Mouse (Mus musculus) embryo, embryonic 10 days (tissue): ENCODE results near the gene Dok4.

ENCODE experiments used
- DNase-seq: peaks from one replicate; pipeline ENCODE4 v3.0.0-alpha.2; 2015; ENCODE audit warnings: low spot score

Gene Dok4

DNA sequence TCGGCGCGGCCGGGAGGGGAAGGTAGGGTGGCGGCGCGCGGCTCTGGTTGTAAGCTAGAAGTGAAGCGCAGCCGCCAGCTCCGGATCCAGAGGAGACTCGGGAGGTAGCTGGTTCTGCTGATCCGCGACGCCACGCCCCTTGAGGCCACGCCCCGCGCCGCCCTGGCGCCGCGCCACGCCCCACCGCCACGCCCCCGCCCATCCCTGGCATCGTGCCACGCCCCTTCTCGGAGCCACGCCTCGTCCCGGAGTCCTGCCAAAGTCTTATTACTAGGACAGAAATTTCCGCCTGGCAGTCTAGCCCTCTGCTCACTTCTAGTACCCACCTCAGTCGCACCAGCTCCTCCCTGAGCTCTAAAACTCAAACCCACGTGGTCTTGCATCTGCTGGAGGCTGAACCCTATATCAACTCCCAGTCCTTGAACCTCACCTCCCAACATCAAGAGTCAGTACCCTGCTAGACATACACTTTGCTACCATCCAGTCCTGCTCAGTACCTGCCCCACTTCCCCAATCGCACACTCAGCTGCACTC, at the start of gene Dok4:
Gene Dok4, minus strand, starts transcription at position 134 of the 534 bp plus-strand sequence.
- DNase-seq, result peak; percentile 93

DNA sequence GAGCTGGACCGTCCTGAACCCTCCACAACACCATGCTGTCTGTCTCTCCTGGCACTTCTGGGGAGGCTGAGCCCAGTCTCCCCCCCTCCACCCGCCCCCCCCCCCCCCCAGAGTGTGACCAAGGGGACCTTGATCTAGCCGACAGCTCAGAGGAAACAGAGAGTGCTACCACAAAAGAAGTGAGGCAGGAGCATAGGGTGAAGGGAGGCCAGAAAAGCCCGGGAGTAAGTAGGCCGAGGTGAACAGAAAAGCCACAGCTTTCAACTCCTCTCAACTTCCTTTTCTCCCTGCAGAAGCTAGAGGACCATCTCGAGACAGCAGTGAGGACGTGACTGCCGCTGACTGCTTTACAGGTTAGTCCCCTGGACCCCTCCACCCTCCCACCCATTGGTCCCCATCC, 47.3 kb upstream of the Dok4 start, which contains the start of gene Adgrg5:
Gene Adgrg5, plus strand, starts transcription at position 290 of the 400 bp plus-strand sequence.
- DNase-seq, result no peak

DNA sequence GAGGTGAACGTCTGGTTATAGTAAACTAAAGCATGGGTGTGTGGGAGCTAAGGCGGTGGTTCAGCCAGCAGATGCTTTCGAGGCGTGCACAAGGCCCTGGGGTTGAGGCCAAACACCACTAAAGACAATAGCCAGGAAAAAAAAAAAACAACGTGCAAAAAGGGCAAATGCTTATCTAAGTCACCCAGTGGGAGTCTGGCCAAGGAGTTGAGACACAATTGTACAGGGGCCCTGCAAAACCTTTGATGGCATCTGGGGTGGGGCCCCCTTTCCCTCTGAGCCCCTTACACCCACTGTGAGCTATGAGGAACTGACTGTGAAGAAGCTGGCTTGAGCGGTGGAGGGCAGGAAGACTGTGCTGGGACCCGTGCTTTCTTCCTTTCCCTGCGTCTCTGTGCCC, 46.5 kb upstream of the Dok4 start:
- DNase-seq, result no peak

DNA sequence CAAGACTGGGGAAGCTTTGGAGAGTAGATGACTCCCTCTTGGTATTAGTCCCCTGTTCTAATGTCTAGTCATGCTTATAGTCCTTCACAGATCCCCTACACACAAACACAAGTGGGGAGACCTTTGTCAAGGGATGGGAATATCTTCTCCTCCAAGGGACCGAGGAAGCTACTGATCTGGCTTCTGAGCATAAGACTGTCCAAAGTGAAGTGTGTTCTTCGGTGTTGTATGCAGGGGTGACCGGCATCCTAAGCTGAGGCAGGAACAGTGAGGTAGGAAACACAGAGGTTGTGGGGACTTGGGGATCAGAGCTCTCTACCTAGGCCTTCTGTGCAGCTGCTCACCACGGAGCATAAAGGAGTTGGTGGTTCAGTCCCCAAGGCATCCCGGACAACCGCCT, 46.0 kb upstream of the Dok4 start:
- no peak for DNase-seq

DNA sequence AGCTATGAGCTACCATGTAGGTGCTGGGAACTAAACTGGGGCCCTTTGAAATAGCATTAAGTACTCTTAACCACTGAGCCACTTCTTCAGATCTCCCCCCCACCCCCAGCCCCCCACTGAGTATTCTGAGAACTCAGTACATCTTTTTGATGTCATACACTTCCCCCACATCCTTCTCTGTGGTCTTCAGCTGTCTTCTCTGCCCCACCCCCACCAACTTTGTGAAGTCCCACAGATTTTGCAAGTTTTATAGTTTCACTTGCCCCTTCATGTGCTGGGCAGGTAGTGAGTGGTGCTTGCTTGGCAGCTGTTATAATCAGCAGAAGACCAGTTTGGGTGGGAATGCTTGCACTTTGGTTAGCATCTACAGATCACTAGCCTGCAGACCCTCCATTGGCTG, 43.1 kb upstream of the Dok4 start:
- no peak for DNase-seq

DNA sequence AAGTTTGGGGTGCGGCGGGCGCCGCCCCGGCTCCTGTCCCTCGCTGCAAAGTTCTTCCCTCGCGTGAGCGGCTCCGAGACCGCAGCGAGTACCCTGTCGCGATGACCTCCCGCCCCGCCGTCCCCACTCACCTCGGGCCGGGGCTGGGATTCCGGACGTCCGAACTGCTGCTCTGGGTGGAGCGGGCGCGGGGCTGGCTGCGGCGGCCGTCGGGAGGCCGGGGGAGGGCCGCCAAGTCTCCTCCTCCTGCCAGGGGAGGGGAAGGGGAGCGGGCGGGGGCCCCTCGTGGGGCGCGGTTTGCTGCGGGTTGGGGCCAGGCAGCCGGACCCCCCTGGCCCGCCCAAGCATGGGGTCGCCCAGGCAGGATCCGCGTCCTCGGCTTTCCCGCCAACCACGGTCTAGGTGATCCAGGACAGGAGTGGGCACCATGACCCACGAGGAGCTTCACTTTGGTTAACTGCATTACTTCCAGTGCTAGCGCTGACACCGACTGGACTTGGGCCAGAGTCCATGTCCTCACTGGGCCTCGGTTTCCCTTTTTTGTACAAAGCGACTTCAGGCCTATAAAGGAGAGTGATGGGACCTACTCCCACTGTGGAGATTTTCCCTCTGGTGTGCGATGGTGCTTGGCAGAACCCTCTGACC, 41.8 kb upstream of the Dok4 start, which contains the start of gene Ccdc102a:
Gene Ccdc102a, minus strand, starts transcription at position 248 of the 645 bp plus-strand sequence.
- DNase-seq, result peak; percentile 56

DNA sequence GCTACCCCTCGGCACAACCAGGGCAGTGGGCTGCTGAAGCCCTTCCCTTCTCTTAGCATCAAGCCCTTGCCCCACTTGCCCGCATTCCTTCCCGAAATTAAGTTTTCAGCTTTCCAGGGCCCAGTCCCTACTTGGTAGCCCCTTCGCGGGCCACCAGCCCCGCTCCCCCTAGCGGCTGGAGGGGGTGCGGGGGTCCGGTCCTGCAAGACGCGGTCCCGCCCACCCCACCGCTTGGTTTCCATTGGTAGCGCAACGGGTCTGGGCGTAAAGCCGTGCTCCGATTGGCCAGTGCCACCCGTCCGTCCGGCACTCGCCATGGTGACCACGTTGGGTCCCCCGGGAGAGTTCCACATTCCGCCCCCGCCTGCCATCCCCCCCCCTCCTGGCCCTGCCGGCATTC, 41.2 kb upstream of the Dok4 start:
- DNase-seq, result peak; percentile 97

DNA sequence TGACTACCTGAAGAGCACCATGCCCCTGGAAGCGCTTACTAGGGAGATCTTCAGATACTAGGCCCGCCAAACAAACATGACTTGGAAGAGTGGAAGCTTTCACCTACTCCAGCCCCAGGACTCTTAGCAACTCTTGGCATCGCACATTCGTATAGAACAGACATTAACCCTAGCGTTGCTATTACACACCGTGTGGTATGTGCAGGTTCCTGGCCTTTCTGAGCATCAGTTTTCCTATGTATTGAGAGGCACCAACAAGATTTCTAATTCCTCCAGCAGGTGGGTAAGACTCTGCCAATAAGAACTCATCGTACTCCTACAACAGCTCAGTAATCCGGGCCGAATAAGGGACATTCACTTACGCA, 40.8 kb upstream of the Dok4 start:
- DNase-seq, result no peak

DNA sequence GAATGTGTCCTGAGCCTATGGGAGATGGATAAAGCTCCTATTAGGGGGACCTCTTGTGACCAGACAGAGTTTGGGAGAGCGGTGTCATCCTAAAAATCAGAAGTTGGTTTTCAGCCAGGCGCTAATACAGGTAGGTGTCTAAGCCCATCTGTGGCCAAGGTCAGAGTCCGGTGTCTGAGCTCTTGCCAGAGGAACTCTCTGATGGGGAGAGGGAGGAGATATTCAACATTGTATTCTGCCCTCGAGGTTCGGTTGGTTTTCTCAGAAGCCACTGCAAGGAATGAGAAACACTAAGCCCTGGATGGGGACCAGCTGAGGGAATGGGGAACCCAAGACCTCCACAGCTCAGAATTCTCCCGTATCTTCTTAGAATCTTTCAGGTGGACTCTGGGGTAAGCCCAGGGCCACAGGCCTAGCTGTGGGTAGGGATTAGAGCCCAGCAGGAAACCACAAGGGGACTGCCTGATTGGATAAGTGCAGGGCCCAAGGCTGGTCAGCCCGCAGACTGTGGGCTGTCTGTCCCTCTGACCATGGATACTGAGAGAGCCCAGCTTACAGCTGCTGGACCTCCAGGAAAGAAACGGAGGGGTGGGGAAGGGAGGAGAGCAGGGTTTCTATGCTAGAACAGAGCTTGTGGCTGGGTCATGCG, 40.3 kb upstream of the Dok4 start:
- no peak for DNase-seq

DNA sequence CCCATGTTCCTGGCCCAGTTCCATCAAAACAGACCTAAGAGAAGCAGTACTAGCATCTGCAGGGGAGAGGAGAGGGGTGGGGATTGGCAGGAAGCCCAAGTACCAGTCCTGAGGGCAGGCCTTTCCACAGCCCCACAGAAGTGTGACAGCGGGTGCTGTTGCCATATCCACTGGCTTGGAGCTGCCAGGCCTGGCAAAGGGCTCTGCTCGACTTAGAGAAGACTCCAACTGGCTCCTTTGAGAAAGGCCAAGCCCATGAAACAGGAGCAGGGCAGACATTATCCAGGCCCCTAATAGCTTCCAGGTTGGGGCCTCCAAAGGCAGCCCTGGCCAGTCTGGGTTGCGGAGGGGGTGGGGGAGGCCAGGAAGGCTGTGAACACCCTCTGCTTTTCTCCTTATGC, 38.6 kb upstream of the Dok4 start:
- peak; percentile 26 for DNase-seq

DNA sequence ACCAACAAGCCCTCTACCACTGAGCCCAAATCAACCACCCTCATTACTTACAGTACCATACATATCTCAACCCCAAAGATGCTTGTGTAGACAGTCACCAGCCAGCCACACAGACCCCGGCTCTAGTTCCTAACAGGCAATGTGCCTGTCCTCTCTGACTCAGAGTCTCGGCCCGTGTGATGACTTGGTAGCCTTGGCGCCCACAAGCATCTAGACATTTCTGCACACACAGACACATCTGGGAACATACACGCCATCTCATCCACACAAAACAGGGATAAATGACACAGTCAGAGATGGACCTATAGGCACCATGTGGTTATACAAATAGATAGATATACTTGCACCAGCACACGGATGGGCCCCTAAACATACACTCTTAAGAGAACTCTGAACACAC, 38.1 kb upstream of the Dok4 start:
- no peak for DNase-seq

DNA sequence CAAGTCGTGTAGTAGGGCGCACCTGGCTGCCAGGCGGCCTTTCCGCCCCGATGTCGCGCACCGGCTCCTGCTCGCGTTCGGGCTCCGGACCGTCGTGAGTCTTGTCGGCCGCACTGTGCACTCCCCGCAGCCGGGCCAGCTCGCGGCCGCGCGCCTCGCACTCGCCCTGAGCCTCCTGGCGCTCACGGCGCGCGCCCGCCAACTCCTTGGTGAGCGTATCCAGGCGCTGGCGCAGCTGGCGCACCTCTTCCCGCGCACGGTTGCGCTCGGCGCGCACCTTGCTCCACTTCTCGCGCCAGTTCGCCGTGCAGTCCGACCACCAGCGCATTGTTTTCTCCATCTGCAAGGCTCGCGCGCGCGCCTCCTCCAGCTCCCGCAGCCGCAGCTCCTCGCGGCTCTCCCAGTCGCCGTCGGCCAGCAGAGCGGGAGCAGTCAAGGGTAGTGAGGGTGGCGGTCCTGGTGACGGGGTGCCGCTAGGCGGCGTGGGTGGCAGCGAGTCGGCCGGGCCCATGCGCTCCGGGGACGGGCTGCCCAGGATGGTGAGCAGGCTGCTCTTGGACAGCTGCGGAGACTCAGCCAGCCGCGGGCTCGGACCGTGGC, 37.0 kb upstream of the Dok4 start:
- peak; percentile 87 for DNase-seq

DNA sequence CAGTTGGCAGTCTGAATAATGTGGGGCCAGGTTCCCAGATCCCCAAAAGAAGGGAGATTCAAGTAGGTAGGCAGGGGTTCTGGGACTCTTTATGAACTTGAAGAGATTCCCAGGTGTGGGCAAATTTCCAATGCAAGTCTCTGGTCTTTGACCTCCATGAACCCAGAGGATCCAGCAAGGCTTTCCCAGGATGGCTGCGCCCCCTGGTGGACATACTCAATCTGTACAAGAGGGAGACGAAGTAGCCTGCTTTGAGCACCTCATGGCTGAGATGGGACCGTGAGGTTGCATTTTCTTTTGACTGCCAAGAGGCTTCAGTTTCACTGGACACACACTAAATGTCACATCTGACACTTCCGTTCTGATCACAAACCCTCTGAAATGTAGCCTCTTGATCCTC, 32.7 kb upstream of the Dok4 start:
- peak; percentile 93 for DNase-seq

DNA sequence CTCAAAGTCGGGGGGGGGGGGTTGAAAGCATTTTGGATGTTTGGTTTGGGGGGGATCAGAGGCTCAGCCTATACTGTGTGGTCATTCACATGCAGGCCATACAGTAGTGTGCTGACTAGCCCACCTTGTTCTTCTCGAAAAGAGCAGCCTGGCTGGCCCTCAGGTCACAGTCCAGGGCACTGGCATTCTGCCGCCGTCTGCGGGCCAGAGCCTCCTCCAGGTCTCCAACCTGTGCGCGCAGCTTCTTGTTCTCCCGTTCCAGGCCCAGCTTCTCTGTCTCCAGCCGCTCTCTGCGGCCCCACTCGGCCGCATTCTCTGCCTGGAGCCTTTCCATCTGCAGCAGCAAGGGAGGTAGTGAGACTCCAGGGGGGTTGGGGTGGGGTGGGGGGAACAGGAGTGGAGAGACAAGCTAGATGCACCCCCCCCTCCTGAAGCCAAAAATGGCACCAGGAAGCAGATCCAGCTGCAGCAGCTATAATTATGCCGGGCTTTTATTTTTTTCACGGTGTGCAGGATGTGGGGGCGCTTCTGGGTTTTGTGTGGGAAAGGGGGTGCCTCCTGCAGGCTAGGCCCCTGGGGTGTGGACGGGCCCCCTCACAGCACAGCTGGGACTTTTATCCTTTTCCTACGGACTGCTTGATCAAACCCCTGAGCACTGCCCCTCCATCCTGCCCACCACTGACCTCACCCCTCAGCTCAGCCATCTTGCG, 31.6 kb upstream of the Dok4 start:
- DNase-seq, result no peak

DNA sequence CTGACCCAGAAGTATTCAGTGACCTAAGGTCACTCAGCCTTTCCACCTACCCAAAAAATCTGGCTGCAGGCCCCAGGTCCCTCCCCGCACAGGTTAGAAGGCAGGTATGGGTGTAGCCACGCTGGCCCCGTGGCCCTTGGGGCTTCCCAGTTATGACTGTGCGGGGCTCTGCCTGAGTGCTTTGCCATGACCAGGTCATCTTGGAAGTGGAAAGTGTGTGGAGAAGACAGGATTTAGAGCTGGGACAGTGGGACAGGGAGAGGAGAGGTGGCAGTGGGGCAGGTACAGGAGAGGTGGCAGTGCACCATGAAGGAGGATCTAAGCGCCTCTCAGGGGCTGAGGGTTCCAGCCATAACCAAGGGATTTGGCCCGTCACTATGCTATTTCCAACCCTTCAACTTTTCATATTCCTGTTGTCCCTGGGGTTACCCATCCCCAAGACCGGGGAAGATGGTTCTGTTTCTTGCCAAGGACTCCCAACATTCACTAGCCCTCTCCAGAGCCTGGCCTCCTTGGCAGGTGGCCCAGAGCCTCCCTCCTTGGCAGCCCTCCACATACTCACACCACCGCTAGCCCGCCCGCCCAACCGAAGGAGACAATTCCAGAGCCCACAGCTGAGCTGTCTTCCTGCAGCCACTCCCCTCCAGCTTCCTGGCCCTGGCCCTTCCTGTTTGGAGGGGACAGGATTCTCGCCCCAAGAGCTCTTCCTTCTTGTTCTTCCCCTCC, 28.5 kb upstream of the Dok4 start:
- no peak for DNase-seq

DNA sequence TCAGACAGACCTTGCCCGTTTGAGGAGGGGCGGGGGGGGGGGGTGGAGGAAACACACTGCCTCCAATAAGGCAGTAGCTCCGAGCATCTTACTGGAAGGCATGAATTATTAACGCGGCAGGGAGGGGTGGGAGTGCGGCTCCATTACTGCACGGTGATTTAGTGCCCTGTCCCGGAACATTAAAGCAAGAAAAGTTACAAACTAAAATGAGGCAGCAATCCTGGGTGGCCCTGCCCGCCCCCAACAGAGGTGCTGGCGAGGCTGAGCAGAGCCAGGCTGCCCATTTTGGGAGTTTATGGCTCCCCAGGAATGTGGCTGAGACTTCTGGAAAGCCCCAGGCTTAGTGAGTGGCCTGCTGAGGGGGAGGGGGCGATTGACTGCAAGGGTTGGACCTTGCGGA, 27.6 kb upstream of the Dok4 start:
- DNase-seq, result peak; percentile 48

DNA sequence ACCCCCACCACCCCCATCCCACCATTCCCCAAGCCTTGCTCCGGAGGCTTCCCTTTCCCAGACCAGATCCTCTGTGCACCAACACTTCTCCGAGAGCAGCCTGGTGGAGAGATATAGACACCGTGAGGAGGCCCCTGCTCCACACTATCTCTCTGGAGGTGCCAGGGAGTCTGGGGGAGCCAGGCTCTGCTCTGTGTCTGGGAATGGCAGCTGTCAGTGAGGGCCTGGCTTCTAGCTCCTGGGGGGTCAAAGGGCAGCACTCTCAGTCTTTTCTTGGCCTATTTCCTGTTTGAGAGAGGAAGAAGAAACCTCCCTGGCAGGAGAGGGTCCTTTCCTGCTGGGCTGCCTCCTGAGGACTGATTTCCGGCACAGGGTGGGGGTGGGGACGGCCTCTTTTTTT, 24.9 kb upstream of the Dok4 start:
- peak; percentile 63 for DNase-seq

DNA sequence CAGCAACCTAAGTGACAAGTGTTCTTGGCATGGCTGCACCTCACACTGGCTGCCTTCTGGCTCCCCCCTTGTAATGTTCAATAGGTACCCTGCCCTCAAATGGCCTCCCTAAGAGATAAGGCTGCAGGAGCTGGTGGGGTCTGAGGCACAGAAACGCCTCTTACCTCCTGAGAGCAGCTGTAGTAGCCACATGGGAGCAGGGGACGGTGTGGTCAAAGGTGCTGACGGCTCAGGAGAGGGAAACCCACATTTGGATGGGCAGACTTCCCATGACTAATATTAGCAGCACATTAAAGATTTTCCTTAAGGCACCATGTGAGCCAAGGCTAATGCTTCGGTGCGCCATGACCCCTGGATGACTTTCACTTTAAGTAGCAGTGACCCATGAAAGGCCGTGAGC, 24.5 kb upstream of the Dok4 start:
- DNase-seq, result peak; percentile 49

DNA sequence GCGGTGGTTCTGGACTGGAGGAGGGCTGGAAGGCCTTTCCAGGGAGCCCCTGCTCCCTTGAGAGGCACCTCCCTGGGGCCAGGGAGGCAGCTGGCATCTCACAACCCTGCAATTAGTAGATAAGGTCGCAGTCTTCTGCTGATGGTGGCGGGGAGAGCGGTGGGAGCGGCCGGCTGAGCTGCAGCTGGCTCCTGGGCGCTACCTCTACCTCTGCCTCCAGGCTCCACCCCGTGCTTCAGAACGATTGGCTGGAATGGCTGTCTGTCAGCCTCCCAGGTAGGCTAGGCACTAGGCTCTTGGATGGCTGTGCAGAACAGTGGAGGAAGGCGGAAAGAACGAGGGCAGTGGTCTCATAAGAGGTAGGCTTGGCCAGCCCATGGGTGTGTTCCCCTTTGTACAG, 23.1 kb upstream of the Dok4 start:
- peak; percentile 67 for DNase-seq

DNA sequence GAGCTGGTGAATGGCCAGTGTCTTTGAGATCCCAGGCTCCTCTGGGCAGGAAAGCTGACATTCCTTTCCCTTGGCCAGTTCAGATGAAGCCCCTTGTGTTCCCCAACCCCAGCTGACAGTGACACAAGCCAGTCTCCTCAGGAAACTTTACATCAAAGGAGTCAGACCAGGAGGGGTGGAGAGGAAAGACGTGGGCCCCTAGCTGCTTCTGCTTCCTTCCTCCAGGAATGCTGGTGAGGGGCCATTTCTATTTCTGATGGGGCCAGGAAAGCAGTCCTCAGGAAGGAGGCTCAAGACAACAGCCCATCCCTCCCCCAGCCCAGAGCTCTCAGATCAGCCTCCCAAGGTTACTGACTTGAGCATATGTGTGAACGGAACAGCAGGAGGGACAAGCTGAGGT, 16.8 kb upstream of the Dok4 start:
- DNase-seq, result peak; percentile 51

DNA sequence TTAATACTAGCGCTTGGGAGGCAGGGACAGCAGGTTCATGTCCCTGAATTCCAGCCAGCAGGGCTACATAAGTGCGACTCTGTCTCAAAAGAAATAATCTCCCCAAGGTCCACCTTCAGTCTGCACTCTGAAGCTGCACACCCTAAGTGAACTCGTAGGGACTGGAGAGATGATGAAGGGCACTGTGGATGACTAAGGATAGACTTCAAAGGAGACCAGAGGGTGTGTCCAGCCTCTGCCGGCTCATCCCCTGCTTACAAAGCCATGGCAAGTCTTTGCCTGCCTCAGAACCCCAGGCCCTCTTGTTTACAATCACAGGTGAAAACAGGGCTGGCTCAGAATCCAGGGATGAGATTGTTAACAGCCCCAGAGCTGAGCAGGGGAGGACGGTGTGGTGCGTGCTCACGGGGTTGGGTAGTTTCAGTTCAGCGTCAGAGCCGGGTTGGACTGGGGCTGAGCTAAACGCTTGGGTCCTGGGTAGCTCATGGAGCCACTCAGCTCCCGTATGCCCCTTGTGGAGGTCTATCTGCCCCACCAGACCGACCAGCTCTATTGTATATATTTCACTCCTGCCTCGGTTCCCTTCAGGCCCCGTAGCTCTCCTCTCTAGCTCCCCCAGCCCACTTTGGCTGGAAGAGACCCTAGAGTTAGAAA, 12.4 kb upstream of the Dok4 start:
- DNase-seq, result no peak
